Mouse (Mus musculus) cerebellum, adult 8-10 months (tissue): ENCODE measurements at regions not wholly inside any gene's neighbourhood (a gene's known extent, or its start where the extent isn't known, plus 50 kb on each side); places are given as distances from the start of the nearest gene placed in this dataset.

ENCODE experiments used
- DNase-seq: peaks from one replicate; pipeline ENCODE4 v3.0.0; 2022

- no peak for DNase-seq
Measured at GRCm38 (mm10) chr17:80789706-80790105, 61.4 kb upstream of the Map4k3 start.

GRCm38 (mm10) chr17:80789000-80789399 lies 60.7 kb upstream of the Map4k3 start:
- no peak for DNase-seq

GRCm38 (mm10) chr17:80786858-80787257 lies 58.6 kb upstream of the Map4k3 start:
- DNase-seq = no peak

GRCm38 (mm10) chr17:80786061-80786851 lies 58.0 kb upstream of the Map4k3 start:
- no peak for DNase-seq

GRCm38 (mm10) chr17:80785476-80785875 lies 57.2 kb upstream of the Map4k3 start:
- no peak for DNase-seq

- DNase-seq = no peak
Measured at GRCm38 (mm10) chr17:80785049-80785448, 56.8 kb upstream of the Map4k3 start.

GRCm38 (mm10) chr17:80782233-80782632 lies 53.9 kb upstream of the Map4k3 start:
- DNase-seq = no peak

GRCm38 (mm10) chr17:80781621-80782020 lies 53.3 kb upstream of the Map4k3 start:
- no peak for DNase-seq

- DNase-seq = no peak
Measured at GRCm38 (mm10) chr17:80780303-80780702, 52.0 kb upstream of the Map4k3 start.

GRCm38 (mm10) chr17:80779782-80780181 lies 51.5 kb upstream of the Map4k3 start:
- no peak for DNase-seq
